Mouse (Mus musculus) cerebellum, postnatal 4 days (tissue): ENCODE results near the gene Otoa.

Experiments used
- DNase-seq, 2 experiments: peaks; one replicate each; pipeline ENCODE4 v3.0.0; 2022; ENCODE audit warnings: low spot score in 2 of 2, mixed read lengths in 1 of 2

Otoa gene

DNA sequence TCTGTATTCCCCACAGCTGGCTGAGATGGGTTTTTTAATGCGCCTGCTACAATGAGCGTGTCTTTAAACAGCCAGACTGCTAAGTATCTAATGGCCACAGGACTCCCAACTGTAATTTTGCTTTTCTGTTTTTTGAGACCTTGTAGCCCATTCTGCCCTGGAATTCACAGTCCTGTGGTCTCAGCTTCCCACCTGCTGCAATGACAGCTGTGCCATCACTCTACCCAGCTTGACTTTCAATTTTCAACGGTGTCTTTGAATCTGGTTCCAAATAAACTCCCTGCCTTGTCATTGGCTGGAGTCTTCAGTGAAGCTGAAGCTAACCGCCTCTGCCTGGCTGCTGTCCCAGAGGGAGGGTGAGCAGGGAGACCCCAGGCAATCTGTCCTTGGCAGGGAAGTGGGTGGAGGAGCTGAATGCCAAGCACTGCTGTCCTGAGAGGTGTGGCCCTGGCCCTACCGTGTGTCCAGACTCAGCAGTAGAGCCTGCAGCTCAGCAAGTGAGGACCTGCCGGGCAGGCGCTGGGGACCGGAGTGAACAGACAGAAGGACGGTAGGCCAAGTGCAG is 1.6 kb downstream of the Otoa start:
- DNase-seq: peak; percentile 34 to 72

DNA sequence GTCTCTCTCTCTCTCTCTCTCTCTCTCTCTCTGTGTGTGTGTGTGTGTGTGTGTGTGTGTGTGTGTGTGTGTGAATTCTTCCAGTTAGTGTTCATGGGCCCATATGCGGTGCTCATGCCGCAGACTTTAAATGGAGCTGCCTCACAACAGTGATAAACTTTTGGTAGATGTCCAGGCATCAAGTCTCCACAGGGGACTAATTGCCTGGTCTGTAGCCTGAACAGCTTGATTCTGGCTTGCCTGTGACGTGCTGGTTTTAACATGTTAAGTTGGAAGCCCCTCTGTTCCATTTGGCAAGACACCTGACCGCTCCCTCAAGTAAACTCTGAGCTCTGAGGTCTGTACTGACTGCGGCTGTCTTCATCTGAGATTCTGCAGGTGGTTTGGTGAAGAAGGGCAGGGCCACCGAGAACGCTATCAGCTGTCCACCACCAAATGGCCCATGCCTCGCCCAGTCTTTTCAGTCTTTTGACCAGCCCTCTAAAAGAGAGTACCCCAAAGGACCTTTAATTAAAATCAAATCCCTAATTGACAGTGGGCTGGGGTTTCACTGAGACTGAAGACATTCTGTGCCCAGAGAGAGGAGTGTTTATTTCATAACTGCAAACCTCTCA is 3.5 kb downstream of the Otoa start:
- no peak for DNase-seq

DNA sequence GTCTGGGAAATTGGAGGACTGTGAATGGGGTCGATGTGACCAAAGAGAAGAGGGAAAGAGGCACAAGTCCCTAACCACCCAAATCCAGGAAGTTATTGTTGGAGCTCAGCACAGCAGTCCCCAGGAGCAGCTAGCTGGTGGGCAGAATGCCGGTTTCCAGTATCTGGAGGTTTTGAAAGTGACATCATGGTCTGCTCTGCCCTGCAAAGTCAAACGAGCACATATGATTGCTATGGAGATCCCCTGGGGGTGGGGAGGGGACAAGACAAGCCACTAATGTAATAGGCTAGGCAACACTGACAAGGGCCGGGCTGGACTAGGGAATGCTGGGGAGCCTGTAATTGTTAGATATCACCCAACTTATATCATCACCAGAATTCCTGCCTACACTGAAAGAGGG is 4.0 kb downstream of the Otoa start:
- no peak for DNase-seq

DNA sequence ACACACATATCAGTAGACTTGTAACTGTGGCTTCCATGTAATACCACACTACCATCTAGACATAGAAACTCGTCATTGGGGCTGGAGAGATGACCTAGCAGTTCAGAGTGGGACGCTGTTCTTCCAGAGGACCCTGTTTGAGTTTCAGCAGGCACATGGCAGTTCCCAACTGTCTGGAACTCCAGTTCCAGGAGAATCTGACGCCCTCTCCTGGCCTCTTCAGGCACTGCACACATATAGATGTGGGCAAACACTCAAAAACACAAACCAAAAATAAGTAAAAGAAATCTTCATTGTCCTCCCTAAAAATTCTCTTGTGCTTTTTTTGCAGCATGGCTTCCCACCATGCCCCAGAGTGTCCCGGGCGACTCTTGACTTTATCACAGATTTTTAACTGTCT is 7.3 kb downstream of the Otoa start:
- no peak for DNase-seq

DNA sequence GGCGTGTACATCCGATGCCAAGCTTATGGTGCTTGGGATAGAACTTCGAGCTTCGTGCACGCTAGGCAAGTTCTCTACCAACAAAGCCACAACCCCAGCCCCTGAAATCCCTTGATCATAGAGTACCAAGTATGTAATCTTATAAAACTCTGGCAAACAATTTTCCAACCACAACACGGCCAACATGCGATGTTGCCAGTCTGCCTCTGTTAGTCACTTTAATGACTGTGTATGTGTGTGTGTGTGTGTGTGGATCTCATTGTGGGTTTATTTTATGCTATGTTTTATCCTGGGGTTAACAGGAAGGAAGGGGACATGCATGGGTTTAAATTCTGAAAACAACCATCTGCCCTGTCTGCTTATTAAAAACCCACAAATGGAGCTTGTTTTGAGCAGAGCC is 9.3 kb downstream of the Otoa start:
- no peak for DNase-seq

DNA sequence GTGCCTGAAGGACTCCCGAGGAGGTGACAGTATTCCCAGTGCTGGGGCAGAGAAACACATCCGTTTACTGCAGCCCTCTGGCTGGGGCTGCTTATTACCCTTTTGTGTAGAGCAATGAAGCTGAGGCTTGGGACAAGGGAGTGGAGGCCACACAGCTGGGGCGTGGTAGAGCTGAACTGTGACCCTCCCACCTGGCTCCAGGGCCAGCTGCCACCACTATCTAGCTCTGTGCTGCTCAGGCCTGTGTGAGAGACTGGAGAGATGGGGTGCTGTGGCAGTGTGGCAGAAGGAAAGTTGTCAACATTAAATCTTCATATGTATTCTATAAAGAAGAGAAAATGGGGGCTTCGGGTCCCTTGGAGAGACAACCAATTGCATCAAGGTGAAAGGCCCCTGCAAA is 11.6 kb downstream of the Otoa start:
- no peak for DNase-seq

DNA sequence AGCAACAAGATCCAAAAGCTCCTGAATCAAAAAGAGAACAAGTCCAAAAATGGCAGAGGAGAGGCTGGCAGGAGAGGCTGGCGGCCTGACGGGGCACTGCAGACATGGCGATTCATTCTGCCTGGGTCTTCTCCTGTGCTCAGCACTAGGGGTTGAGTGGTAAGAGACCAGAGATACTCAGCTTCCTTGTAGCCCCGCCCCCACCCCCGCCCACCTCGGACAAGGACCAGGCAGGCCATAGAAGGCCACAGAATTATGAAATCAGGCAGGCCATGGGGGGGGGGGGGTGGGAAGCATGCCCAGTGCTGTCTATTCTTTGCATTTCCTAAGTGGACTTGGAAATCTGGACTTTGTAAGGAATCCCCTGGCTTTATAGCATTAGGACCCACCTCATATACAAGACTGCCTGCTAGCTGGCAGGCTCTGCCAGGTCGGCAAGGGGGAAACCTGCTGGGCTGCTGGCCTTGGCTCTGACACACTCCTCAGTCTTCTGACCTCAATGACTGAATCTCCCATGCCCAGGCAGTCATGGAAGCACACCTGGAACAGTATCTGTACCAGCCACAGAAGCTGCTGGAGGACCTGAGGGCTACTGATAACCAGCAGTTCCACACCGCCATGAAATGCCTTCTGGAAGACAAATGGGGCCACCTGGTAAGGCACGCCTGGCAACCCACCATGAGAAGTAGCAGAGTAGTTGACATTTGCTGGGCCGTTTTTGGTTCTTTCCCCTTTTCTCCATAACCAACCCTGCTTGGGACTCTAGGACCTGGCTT is 17.4 kb downstream of the Otoa start:
- DNase-seq: no peak

DNA sequence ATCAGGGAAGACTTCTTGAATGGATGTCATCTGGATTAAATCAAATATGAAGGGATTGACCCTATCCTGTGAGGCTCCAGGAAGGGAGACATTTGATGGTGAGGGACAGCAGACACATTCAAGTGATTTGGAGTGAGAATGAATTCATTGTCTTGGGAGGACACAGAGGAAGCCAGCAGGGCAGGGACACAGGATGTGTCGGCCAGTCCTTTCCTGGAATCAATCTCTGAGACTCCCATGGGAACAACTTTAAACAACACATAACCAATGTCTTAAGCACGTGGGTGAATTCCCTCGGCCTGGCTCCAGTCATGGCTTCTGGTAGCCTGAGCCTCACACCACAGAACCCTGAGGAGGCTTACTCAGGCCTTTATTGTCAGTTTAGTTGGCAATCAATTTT is 26.4 kb downstream of the Otoa start:
- DNase-seq: no peak

DNA sequence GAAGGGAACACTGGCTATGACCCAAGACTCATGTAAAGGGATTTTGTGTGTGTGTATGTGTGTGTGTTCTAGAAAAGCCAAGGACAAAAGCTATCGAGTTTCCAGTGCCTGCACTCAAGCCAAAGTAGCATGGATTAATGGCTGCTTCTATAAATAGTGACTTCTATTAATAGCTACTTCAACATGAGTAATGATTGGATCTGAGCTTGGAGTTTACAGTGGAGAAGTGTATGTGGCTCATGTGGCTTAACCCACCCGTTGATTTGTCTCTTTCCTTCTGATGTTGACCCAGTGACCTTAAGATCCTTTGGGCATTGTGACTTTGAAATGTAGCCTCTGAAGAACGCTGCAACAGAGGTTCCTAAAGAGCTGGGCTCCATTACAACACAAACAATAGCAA is 29.9 kb downstream of the Otoa start:
- DNase-seq: no peak

DNA sequence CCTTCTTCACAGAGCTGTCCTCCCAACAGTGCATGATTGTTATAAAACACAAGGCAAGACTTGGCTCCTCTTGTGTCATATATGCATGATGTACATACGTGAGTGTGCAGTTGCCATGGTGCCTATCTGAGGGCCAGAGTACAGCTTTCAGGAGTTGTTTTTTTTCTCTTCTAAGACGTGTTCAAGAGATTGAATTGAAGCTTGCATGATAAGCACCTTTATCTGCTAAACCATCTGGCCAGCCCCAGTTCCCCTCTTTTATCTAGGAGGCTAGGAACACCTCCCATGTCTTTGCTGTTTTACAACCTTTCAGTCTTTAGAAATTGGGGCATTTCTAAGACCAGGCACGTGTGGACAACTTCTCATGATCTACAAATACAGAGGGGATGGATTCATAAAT is 30.3 kb downstream of the Otoa start:
- no peak for DNase-seq

DNA sequence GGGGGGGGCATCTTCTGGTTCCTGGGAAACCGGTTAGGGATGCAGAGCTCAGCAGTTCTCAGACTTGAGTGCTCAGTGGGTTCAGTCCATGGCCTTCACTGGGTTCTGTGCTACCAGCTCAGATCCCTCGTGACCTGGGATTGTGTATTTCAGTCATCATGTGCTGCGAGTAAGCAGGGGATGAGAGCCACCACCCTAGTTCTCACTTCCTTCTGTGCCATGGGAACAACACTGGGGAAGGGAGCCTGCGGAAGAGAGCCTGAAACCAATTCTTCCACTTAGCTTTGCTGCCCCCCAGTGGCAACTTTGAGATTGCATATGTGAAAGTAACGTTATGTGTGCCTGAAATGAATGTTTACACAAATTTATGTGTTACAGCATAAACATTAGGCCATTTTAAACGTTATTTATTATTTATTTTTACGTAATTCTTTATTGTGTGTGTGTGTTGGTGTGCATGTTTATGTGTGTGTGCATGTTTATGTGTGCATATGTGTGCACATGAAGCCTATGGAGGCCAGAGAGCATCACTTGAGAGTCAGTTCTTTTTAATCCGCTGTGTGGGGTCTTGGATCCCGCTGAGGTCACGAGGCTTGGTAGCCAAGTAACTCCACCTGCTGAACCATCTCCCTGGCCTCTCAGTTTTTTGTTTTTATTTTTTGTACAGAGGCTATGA is 38.8 kb downstream of the Otoa start:
- peak; percentile 85 to 90 for DNase-seq

DNA sequence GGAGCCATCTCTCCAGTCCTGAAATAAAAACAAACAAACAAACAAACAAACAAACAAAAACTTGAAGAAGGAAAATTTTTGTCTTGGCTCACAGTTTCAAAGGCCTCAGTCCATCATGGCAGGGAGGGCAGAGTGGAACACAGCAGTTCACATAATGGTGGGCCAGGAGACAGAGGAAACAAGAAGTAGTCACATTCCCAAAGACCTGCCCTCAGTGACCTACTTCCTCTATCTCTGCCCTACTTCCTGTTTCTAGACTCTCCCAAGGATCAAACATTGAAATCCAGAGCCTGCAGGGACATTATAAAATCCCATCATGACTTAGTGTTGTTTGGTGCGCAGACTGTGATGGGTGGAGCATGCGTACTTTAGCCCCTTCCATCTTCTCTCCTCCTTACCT is 49.4 kb downstream of the Otoa start:
- DNase-seq: no peak

DNA sequence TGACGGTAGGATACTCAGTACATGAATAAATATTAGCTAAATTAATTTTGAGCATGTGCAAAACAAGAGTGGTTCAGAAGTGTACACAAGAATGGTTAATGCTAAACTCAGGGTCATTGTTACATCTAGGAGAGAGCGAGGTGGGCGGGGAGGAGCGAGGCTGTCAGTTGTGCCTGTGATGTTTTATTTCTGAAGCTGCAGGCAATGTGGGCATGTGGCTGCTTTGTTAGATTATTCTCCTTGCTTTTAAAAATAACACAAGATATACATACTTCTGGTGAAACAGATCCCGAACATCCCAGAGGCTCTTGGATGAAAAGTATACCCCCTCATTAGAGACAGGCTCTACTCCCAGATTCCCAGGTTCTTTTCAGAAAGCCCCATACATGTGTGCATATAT is 59.8 kb downstream of the Otoa start:
- DNase-seq: no peak

DNA sequence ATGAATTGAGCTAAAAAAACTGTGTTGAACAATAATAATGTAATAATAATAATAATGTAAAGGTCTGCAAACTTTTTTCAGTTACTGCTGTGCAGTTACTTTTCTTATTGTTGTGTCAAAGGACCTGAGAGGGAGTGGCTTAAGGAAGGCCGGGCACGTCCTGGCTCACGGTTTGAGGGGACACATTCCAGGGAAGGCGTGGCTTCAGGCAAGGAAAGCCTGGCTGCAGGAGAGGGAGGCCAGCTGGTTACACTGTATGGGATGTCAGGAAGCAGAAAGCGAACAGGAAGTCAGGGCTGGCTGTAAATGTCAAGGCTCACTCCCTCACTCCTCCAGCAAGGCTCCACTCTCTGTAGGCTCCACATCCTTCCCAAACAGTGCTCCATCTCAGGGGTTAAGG is 69.2 kb downstream of the Otoa start:
- no peak for DNase-seq

DNA sequence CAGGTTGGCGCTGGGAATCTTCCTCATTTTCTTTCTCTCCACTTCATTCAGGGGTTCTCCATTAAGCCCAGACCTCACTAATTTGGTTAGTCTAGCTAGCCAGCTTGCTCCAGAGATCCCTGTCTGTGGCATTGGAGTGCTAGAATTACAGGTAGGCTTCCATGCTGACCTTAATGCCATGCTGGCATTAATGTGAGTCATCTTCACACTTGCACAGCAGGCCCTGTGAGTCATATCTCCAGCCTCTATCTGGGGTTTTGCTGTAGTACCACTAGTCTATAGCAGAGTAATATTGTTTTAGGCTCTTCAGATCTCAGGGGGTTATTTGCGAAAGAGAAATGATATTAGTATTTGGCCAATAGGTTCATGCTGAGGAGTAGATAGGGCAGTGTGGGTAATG is 70.7 kb downstream of the Otoa start:
- DNase-seq: no peak

DNA sequence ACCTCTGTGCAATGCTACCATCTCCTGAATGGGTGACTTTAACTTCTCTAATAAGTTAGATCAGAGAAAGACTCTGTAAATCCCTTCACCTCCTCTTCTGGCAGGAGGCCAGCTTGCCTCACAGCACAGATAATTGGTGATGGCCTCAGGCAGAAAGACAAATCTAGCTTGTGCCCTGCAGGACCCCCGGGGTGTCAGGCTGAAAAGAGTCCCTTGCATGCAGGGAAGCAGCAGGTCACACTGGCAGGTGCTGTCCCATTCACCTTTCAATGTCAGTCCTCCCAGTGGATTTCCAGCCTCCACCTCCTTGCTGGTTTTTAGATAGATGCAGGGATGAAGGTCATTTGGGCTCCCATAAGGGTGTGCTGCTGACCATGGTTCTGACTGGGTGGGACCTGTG is 84.2 kb downstream of the Otoa start:
- peak in 1 of 2 experiments; percentile 37 for DNase-seq

DNA sequence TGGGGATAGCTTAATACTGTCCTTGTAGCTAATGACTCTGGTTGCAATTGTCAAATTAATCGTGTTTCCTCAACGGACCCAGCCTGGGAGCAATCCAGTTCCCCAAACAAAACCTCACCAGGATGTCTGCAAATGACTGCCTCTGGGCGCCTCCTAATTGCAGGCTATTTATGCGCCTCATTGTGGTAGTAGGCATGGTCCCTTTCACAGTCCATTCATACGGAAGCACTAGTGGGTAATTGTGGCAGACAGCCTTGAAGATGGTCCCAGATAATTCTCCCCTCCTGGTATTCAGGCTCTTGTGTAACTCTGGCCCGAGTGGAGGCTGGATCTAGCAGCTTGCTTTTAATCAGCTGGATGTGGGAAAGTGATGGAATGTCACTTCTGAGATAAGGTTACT is 90.4 kb downstream of the Otoa start:
- DNase-seq: no peak

DNA sequence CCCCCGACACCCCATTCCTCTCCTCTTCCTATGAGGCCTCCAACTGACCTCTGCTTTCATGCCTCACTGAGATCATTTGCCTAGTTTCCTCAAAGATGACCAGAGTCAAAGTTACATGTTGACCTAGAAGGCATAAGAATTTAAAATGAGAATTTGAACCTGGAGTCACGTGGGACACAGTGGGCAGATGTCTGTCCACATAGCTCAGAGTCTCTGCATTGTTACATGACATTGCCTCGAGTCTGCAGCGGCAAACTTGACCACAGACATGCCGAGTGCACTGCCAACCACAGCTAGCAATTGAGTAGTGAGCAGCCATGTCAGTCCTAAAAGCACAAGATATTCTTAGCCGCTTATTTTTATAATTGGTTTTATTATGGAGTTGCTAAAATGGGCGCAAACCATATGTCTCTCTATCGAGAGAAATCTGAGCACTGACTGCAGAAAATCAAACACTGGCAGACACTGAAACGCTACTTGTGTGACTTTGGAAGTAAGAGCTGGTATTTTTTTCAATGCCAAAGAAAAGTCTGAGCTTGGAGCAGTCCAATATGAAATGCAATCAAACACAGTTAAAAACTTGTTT is 105.8 kb downstream of the Otoa start:
- no peak for DNase-seq

DNA sequence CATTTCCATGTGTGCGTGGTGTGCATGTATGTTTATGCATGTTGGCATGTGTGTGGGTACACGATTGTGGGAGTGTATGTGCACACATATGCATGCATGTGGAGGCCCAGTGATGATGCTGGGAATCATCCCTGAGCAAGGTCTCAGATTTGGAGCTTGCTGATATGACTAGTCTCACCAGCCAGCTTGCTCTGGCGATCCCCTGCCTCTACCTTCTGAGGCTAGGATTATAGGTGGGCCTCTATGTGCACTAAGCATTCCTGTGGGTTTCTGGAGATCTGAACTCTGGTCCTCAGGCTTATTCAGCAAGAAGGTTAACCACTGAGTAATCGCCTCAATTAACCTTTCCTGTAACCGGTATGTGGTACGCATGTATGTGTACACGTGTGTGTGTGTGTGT is 107.5 kb downstream of the Otoa start:
- no peak for DNase-seq

DNA sequence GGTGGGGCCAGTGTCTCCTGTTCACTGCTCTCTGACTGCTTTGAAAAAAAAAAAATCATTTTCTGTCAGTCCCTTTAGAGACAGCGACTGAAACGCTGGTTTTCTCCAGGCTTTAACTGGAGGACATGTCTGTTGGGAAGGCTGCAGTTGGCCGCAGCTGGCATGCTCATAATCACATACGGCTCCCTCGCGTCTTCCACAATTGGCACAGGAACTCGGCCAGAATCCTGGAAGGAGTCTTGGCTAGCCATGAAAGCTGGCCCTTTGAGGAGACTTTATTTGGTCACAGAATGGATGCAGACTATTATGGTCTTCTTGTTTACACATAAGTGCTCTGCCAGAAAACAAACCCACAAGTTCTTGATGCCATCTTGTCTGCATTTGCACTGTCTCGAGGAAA is 117.5 kb downstream of the Otoa start:
- peak in 1 of 2 experiments; percentile 68 for DNase-seq

DNA sequence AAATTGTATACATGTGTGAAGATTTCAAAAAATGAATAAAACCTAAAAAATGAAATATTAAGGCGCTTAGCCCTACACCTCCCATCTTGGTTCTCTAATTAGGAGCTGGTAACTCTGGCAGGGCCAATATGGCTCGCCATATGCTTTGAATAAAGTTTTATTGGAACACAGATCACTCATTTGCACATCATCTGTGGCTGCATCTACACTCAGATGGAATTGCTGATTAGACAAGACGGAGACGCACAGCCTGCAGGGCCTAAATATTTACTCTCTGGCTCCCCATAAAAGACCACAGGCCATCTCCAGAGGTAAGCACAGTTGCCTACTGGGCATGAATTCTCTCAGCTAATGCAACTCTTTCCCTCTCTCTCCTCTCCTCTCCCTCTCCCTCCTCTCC is 130.4 kb downstream of the Otoa start:
- DNase-seq: no peak
